Mouse (Mus musculus) granulocyte monocyte progenitor cell, adult 5-6 weeks (primary cell): Measurements from ENCODE around the gene Chst2. TPM values are rescaled to one million over a fixed set of nuclear protein-coding genes. Genes with fewer than 3 reads are reported as not detected.

Experiments
- ATAC-seq: replicated peaks from 2 replicates; pipeline ENCODE4 v1.8.0; 2016; ENCODE audit warnings: mild to moderate bottlenecking, moderate TSS enrichment, inconsistent platforms; ENCODE audit not compliant: poor library complexity, severe bottlenecking
- total RNA-seq, 2 experiments: library from RNA; stranded (forward) in 1 of 2; stranded (reverse) in 1 of 2; fragments of 200-712, 200-1000 nt in 1 of 2; fragments of >200 nt in 1 of 2; fragmentation: Nextera tagmentation in 1 of 2; gene quantifications; 2 replicates each; pipeline ENCODE4 v1.2.3; 2014 to 2017

The Chst2 gene
- total RNA-seq, 2 experiments from 2014 or later: not detected

GRCm38 (mm10) chr9:95373741-95374140 is 32.8 kb downstream of the Chst2 start:
- ATAC-seq: no peak

- ATAC-seq: no peak
Measured at GRCm38 (mm10) chr9:95365882-95366281, 40.6 kb downstream of the Chst2 start.

DNA sequence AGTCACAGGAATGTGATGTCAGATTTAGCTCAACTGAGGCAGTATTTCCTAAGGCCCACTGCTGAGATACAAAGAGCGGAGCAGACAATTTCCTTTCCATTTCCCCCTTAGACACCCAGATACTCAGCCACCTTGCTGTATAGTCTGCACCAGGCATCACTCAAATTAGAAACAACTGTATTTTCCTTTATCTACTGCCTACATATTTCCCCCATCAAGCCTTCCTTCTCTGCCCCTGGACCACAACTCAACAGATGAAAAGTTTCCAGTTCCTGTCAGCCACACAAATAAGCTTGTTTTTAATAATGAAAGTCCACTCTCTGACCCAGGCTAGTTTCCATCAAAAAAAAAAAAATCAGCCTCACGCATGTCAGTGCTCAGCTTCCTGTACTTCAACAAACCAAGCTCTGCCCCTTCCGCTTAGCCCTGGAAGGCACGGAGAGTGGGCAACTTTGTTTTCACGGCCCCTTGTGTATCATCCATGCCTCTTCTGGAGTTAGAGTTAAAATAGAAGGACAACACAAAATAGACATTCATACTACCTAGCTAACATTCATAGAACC is 52.6 kb downstream of the Chst2 start:
- ATAC-seq: no peak

GRCm38 (mm10) chr9:95351968-95352367 is 54.6 kb downstream of the Chst2 start:
- ATAC-seq: no peak

DNA sequence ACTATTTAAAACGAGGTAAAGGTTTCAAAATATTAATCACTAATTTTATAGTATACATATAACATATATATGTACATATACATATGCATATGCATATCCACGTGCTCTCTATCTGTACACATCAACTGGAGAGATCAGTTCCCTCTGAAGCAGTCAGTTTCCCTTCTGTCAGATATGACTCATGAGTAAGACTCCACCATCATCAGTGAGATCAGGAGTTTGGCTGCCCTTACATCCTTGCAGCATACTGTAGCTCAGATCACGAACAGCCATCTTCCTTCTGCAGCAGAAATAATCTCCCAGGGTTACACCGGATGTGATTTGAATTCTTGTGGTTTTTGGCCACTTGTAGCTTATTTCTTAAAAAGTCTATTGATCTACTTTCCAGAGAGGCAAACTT is 56.0 kb downstream of the Chst2 start:
- no peak for ATAC-seq

Other genes with a start within 250 kb of the Chst2 start
- 84.3 and 94.2 TPM in 2 replicates for gene U2surp, start 105.3 kb upstream of the Chst2 start, total RNA-seq (2014; fragmentation: Nextera tagmentation)
- gene U2surp, start 105.3 kb upstream of the Chst2 start, total RNA-seq (2017): 186 and 187 TPM in 2 replicates
- gene Paqr9, start 152.9 kb upstream of the Chst2 start, total RNA-seq (2014; fragmentation: Nextera tagmentation): 0.02 and 0.04 TPM in 2 replicates
- under 0.01 and 0.09 TPM in 2 replicates for gene Paqr9, start 152.9 kb upstream of the Chst2 start, total RNA-seq (2017)
- gene Pcolce2, start 230.9 kb upstream of the Chst2 start, total RNA-seq (2014; fragmentation: Nextera tagmentation): not detected in 2 replicates
- not detected in 2 replicates for gene Pcolce2, start 230.9 kb upstream of the Chst2 start, total RNA-seq (2017)